Mouse (Mus musculus) liver, embryonic 11.5 days (tissue): ENCODE measurements around the gene Samd4b. TPM values are rescaled to one million over a fixed set of nuclear protein-coding genes. Genes with fewer than 3 reads are reported as not detected.

ENCODE experiments used
- ATAC-seq: fragments of 200-750 bp; cut with Nextera tagmentation; replicated peaks from 2 replicates; pipeline ENCODE4 v1.8.0; 2017; ENCODE audit warnings: moderate number of reproducible peaks, mild to moderate bottlenecking, moderate TSS enrichment, moderate library complexity; ENCODE audit not compliant: low FRiP score
- DNase-seq: peaks from one replicate; pipeline ENCODE4 v3.0.0-alpha.2; 2017; ENCODE audit warnings: low spot score
- H3K27ac ChIP-seq: fragments of 300-500 bp; sonication (generic); 2 replicates; pipeline ENCODE4 v1.5.1; 2014; ENCODE audit warnings: mild to moderate bottlenecking, low read depth, low read length, control low read depth
- H3K27me3 ChIP-seq: fragments of 300-500 bp; sonication (generic); replicated peaks from 2 replicates; pipeline ENCODE4 v1.6.1; 2014; ENCODE audit warnings: low read length, mixed read lengths; ENCODE audit not compliant: control insufficient read depth, insufficient read depth
- H3K36me3 ChIP-seq: fragments of 300-500 bp; sonication (generic); 2 replicates; pipeline ENCODE4 v1.6.1; 2014; ENCODE audit warnings: mild to moderate bottlenecking, low read length, moderate library complexity, mixed read lengths; ENCODE audit not compliant: control insufficient read depth, insufficient read depth
- H3K4me1 ChIP-seq: fragments of 300-500 bp; sonication (generic); replicated peaks from 2 replicates; pipeline ENCODE4 v1.6.1; 2014; ENCODE audit warnings: low read length, mixed read lengths; ENCODE audit not compliant: control insufficient read depth, insufficient read depth
- H3K4me2 ChIP-seq: fragments of 300-500 bp; sonication (generic); 2 replicates; pipeline ENCODE4 v1.6.1; 2014; ENCODE audit warnings: mild to moderate bottlenecking, control low read depth, moderate library complexity
- H3K4me3 ChIP-seq: fragments of 300-500 bp; sonication (generic); 2 replicates; pipeline ENCODE4 v1.5.1; 2014; ENCODE audit warnings: low read depth, low read length, control low read depth
- H3K9ac ChIP-seq: fragments of 300-500 bp; sonication (generic); 2 replicates; pipeline ENCODE4 v1.6.1; 2014; ENCODE audit warnings: low read depth, low read length, control low read depth
- H3K9me3 ChIP-seq: fragments of 300-500 bp; sonication (generic); 2 replicates; pipeline ENCODE4 v1.6.1; 2016; ENCODE audit warnings: low read length, inconsistent platforms, mixed read lengths; ENCODE audit not compliant: control insufficient read depth
- WGBS: fragments of 180-500 bp; shearing (Covaris S2); extraction: QIAGEN DNeasy Blood & Tissue Kit; methylation state at CpG from one replicate; pipeline ENCODE4 v1.1.7; 2014; 5-methylcytosine and 5-hydroxymethylcytosine counted together
- polyA plus RNA-seq: library from polyadenylated mRNA; unstranded; fragments of >200 nt; fragmentation: Nextera tagmentation; extraction: Ambion mirVana; gene quantifications from 2 replicates; pipeline ENCODE4 v1.2.1, GENCODE M21; 2014

Gene Samd4b
- polyA plus RNA-seq, 1 experiment from 2014 or later, result 18.6 TPM

DNA sequence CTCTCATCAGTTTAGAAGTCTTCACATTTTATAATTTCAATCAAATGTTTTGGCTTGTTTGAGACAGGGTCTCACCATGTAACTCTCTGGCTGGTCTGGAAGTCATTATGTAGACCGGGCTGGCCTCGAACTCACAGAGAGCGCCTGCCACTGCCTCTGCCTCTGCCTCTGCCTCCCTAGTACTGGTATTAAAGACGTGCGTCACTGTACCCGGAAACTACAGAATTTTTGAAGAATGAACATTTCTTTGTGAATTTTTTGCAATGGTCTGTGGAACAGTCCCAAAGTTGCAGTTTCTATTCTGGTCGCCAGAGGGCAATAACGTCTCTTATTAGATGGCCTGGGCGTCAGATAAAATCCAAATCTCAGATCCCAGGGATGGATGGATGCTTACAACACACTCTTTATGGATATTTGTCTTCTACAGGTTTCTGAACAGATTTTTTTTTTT, 224.8 kb downstream of the Samd4b start:
- under 1% methylated on average over 9 of the region's 9 CpGs for WGBS
- Histone ChIP-seq H3K36me3 (peaks cover 10% of the 10 kb centered on the region), H3K27me3 (no peaks in the 10 kb centered on the region), H3K9me3 (no peaks in the 10 kb centered on the region), H3K4me1 (peaks cover 46% of the 10 kb centered on the region), H3K9ac (peak overlapping the region; percentile 58; the same call in 1 of the 2 replicates), H3K27ac (peak overlapping the region; percentile 93; the same call in 1 of the 2 replicates), H3K4me3 (peak overlapping the region; percentile 80), H3K4me2 (peak overlapping the region; percentile 100)
- DNase-seq, result peak; percentile 57
- peak; percentile 3; the same call in 1 of the 2 replicates for ATAC-seq

DNA sequence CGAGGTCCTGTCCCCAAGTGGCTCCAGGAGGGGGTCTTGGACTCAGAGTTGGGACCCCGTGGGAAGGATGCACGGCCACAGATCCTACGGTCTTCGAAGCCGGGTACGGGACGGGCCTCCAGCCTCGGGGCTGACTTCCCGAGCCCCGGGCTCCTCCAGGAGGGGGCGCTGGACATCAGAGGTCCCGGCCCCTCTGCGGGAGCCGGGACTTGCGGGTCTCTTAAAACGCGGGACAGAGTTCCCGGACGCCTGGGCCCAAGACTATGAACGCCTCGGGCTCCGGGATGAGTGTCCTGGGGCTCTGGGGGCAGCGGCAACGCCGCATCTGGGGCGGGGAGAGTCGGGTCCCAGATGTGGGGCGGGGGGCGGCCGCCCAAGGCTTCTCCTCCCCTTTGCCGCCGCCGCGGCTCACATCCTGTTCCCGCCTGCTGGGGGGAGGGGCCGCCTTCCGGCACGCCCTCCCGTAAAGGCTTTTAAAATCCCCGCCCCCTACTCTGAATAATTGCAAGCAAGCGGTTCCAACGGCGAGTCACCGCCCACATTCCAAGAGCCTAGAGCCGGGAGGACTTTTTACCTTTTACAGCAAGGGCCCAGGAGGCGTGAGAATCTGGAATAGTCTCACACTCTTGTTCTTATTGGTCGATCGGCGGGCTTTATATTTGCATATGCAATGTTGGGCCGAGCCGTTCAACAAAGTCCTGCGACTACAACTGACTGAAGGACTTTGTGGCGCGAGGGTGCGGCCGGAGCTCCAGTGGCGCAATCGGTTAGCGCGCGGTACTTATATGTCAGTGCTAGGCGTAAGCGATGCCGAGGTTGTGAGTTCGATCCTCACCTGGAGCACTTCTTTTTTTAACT, 225.5 kb downstream of the Samd4b start, which contains the start of gene Plekhg2:
Plekhg2 (minus strand) TSS at position 349 of the 858 bp plus-strand sequence.
- ATAC-seq (peak; percentile 86), DNase-seq (peak; percentile 99)
- no peaks in the 10 kb centered on the region for H3K9me3 ChIP-seq
- H3K4me3 ChIP-seq, result peak within 1 kb of the TSS; percentile 80
- H3K27ac ChIP-seq, result peak within 1 kb of the TSS; percentile 93
- no peaks in the 10 kb centered on the region for H3K27me3 ChIP-seq
- peak within 1 kb of the TSS; percentile 82 for H3K9ac ChIP-seq
- peaks cover 39% of the 10 kb centered on the region for H3K4me1 ChIP-seq
- peaks cover 3% of the 10 kb centered on the region; the same call in 1 of the 2 replicates for H3K36me3 ChIP-seq
- under 1% methylated on average over 66 of the region's 66 CpGs for WGBS
- H3K4me2 ChIP-seq, result peak within 1 kb of the TSS; percentile 100

DNA sequence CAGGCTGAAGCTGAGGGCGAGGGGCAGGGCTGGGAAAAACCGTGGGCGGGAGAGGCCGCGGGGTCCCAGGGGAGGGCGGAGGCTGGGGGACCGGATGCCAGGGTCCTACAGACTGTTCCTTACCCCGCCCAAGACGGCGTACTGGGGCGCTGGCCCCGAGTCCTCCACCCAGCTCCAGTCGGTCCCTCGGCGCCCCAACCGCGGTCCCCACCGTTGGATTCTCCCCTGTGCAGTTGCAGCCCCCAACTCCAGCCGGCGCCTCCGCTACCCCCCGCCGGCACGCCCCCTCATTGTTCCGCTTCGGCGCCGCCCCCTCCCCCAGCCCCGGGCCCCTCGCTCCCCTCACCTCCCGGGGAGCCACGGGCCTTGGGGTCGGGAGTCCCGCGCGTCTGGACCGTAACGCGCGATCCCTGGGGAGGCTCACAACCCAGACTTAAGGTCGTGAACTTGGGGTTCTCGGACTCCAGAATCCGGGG, 226.4 kb downstream of the Samd4b start:
- Histone ChIP-seq H3K4me3 (peak overlapping the region; percentile 80), H3K36me3 (peaks cover 8% of the 10 kb centered on the region; the same call in 1 of the 2 replicates), H3K4me2 (peak overlapping the region; percentile 100), H3K27ac (peak overlapping the region; percentile 93), H3K27me3 (no peaks in the 10 kb centered on the region), H3K9ac (peak overlapping the region; percentile 82), H3K9me3 (no peaks in the 10 kb centered on the region), H3K4me1 (peaks cover 31% of the 10 kb centered on the region)
- ATAC-seq, result no peak
- peak; percentile 69 for DNase-seq
- WGBS, result under 1% methylated on average over 42 of the region's 43 CpGs

DNA sequence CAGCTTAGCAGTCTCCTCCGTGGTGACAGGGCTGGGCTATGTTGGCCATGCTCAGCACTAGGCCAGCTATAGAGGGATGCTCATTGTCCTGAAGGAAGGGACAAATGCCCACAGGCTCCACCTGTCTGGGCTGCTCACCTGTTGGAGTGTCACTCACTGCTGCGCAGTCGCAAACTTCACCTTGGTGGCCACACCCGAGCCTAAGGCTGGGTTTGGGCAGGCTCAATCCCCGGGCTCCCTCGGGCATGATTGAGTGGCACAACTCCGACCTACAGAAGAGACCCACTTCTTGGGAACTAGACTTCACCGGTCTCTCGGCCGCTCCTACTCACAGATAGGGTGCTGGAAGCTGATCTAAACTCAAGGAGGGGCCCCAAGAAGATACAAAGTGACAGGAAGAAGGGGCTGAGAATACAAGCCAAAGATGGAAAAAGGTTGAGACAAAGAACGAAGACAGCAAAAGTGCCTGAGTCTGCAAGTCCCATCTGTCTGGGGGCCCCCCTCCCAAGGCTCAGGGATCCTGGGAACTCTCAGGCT, 226.9 kb downstream of the Samd4b start:
- Histone ChIP-seq H3K27ac (peak overlapping the region; percentile 93), H3K4me2 (peak overlapping the region; percentile 100), H3K4me3 (peak overlapping the region; percentile 80), H3K9me3 (no peaks in the 10 kb centered on the region), H3K9ac (peak overlapping the region; percentile 82), H3K4me1 (peaks cover 26% of the 10 kb centered on the region), H3K36me3 (peaks cover 8% of the 10 kb centered on the region; the same call in 1 of the 2 replicates), H3K27me3 (no peaks in the 10 kb centered on the region)
- DNase-seq (no peak), ATAC-seq (no peak)
- 10% methylated on average over 11 of the region's 11 CpGs for WGBS

DNA sequence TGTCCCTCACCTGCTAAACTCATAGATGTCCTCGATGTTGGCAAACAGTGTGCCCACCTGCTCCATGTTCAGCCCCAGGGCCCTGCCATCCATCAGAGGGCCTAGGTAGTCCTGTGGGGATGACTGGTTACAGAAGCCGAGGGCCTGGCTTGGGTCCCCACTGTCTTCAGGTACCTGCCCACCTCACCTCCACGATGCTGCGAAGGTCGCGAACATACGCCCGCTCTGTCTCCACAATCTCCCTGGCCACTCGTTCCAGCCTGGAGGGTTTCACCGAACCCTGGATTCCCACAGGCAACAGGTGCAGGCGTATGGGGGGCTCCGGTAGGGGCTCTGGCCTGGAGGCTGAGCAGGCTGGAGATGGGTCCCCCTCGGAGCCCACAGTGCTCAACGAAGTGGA, 227.9 kb downstream of the Samd4b start:
- H3K4me2 ChIP-seq, result peak overlapping the region; percentile 100
- WGBS, result 93% methylated on average over 14 of the region's 14 CpGs
- ATAC-seq (no peak), DNase-seq (no peak)
- no peak overlapping the region for H3K9ac ChIP-seq
- no peaks in the 10 kb centered on the region for H3K9me3 ChIP-seq
- H3K27ac ChIP-seq, result no peak overlapping the region
- peaks cover 23% of the 10 kb centered on the region for H3K4me1 ChIP-seq
- H3K27me3 ChIP-seq, result no peaks in the 10 kb centered on the region
- 0 out of 2 replicates have a peak overlapping the region, but pooled peaks have one; percentile 80 for H3K4me3 ChIP-seq
- peaks cover 8% of the 10 kb centered on the region for H3K36me3 ChIP-seq

DNA sequence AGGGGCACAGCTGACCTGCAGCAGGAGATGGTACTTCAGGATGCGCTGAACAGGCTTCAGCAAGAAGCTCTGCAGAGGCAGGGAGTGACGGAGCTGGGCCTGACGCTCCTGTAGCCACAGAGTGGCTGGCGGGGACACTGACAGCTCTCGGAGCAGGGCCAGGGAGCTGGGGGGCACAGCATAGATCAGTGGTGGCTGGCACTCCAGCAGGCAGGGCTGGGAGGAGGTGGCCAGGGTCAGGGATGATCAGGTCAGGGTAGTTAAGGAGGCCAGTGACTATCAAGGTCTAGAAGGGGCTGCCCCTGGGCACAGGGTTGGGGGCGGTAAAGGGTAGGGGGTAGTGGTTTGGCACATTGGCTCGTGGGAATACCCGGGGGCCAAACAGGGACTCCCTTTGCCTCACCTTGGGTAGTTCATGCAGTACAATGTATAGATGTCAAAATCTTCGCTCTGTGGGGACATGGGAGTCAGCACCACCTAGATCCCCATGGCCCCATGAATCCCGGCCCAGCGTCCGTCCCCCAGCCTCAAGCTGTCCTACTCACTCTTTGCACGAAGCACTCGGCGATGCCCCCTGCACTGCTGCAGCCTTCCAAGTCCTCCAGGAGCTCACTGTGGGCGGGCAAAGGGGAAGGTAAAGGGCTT, 229.5 kb downstream of the Samd4b start:
- Histone ChIP-seq H3K4me2 (no peak overlapping the region; the same call in 1 of the 2 replicates), H3K9ac (no peak overlapping the region), H3K27ac (no peak overlapping the region), H3K4me1 (peaks cover 14% of the 10 kb centered on the region), H3K36me3 (peaks cover 19% of the 10 kb centered on the region), H3K9me3 (no peaks in the 10 kb centered on the region), H3K4me3 (no peak overlapping the region; the same call in 1 of the 2 replicates), H3K27me3 (no peaks in the 10 kb centered on the region)
- 87% methylated on average over 16 of the region's 16 CpGs for WGBS
- DNase-seq, result no peak
- ATAC-seq, result no peak

DNA sequence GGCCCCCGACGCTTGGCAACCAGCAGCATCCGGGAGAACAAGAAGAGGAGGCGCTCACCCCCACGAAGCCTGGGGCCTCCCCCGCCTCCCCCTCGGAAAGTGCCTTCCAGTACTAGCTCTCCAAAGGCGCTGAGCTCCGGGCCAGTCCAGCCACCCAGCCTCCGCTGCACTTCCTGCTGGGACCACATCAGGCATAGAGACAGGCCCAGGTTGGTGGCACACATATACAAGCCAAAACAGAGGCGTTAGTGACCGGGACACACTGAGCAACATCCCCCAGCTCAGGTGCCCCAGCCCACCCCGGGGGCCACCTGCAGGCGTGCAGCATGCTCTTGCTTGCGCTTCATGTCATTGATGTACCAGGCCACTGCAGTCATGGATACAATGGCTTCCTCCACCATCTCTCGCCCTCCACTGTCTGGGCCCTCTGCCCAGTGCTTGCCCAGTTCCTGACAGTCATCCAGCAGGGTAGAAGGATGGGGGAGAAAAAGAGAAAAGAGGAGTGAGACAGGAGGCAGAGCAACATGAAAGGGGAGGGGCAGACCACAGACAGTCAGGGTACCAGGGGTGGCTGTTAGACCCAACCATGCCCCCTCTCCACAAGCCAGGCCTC, 230.2 kb downstream of the Samd4b start:
- ATAC-seq (no peak), DNase-seq (no peak)
- H3K9me3 ChIP-seq, result no peaks in the 10 kb centered on the region
- no peak overlapping the region for H3K27ac ChIP-seq
- no peaks in the 10 kb centered on the region for H3K27me3 ChIP-seq
- H3K4me3 ChIP-seq, result no peak overlapping the region
- H3K9ac ChIP-seq, result no peak overlapping the region
- 87% methylated on average over 16 of the region's 16 CpGs for WGBS
- H3K36me3 ChIP-seq, result peaks cover 20% of the 10 kb centered on the region
- peaks cover 14% of the 10 kb centered on the region for H3K4me1 ChIP-seq
- no peak overlapping the region for H3K4me2 ChIP-seq

DNA sequence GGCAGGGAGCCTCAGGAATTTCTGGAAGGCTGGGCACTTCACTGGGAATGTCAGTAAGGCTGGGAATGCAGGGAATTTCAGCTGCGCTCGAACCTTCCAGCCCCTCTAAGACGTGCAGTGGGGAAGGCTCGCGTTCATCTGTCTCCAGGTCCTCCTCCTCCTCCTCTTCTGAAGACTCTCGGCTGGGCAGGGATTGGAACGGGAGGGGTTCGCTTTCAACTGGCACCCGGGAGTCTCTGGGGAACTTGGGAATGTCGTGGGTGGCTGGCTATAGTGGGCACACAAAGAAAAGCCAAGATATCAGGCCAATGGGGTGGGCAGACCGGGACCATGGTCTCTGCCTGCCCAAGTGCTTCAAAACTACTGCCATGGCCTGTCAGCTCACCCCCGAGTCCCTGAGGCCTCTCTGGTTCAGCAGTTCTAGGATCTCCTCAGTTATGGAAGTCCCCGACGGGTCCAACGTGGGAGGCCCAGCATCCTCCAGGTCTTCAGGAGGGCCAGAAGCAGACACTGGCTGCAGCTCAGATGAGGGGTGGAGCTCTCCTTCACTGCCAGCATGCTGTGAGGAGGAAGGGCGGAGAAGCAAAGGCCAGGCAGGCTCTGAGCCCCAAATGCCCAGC, 235.4 kb downstream of the Samd4b start:
- no peaks in the 10 kb centered on the region for H3K9me3 ChIP-seq
- H3K27ac ChIP-seq, result no peak overlapping the region
- no peak overlapping the region for H3K4me2 ChIP-seq
- DNase-seq (no peak), ATAC-seq (no peak)
- peaks cover 36% of the 10 kb centered on the region for H3K36me3 ChIP-seq
- H3K4me1 ChIP-seq, result peaks cover 4% of the 10 kb centered on the region
- no peaks in the 10 kb centered on the region for H3K27me3 ChIP-seq
- H3K9ac ChIP-seq, result no peak overlapping the region
- H3K4me3 ChIP-seq, result no peak overlapping the region
- 76% methylated on average over 16 of the region's 16 CpGs for WGBS
